Mouse (Mus musculus): Measurements from ENCODE around the gene Gabbr2.

Gene Gabbr2

DNA sequence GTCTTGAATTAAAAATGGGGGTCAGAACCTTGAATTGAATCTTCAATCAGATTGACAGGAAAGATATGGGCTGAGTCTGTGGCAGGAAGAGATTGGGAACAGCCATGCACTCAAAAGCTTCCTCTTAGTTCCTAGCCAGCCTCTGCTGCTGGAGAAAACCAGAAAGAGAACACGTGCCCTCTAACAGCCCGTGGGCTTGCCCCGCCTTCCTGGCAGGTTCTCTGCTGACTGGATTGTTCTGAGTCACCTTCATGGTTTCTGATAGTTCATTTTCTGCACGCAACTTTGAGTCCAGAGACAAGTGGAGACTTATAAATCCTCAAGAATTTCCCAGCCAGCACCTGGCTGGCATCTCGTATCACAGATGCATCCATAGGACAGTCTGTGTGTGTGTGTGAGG is 123.5 kb downstream of the Gabbr2 start:
- DNase-seq (ENCODE audit: extremely low spot score, low read depth, low spot score): no peak

GRCm38 (mm10) chr4:46867779-46868178 is 123.9 kb downstream of the Gabbr2 start:
- no peak for DNase-seq (ENCODE audit: extremely low spot score, low read depth, low spot score)

DNA sequence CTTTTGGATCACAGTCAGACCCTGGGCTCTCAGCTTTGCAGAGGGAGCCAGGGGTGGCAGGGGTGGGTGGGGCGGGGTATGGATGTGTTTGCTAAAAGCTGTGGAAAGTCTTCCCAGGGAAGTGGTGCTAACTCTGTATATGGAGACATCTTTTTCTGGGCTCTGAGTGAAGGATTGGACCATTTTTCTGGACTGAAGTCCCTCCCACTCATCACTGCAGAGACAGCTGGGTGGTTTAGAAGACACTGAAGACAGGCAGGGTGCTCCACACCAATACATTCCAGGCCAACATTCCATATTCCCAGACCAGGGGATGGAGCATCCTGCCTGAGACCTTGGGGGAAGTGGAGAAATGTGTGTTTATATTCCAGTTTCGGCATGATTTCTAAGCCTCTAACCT is 125.6 kb downstream of the Gabbr2 start:
- DNase-seq (ENCODE audit: extremely low spot score, low read depth, low spot score): no peak

DNA sequence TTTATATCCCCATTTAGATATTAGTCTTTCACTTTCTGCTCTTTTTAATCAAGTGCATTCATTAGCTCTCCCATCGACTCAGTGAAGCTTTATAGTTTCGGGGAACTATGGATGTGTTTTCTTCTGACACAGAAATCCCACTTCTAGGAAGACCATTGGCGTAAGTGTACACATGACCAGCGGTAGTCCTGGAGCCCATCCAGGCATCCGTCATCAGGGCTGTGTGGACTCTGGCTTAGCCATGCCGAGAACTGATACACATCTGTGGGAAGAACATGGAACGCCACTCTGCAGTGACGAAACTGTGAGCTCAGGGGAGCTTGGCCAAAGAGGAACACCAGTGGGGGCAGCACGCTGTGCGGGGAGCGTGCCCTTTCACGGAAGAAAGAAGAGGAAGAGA is 128.0 kb downstream of the Gabbr2 start:
- DNase-seq (ENCODE audit: extremely low spot score, low read depth, low spot score): no peak

GRCm38 (mm10) chr4:46862677-46863076 is 129.0 kb downstream of the Gabbr2 start:
- DNase-seq (ENCODE audit: extremely low spot score, low read depth, low spot score): no peak

GRCm38 (mm10) chr4:46860586-46860985 is 131.1 kb downstream of the Gabbr2 start:
- no peak for DNase-seq (ENCODE audit: extremely low spot score, low read depth, low spot score)

- DNase-seq (ENCODE audit: extremely low spot score, low read depth, low spot score): no peak
Observed at GRCm38 (mm10) chr4:46858899-46859298, 132.8 kb downstream of the Gabbr2 start.

- no peak for DNase-seq (ENCODE audit: extremely low spot score, low read depth, low spot score)
Observed at GRCm38 (mm10) chr4:46856145-46856544, 135.5 kb downstream of the Gabbr2 start.

- no peak for DNase-seq (ENCODE audit: extremely low spot score, low read depth, low spot score)
Observed at GRCm38 (mm10) chr4:46854686-46855385, 136.8 kb downstream of the Gabbr2 start.

- DNase-seq (ENCODE audit: extremely low spot score, low read depth, low spot score): no peak
Observed at GRCm38 (mm10) chr4:46853852-46854460, 137.7 kb downstream of the Gabbr2 start.

- DNase-seq (ENCODE audit: extremely low spot score, low read depth, low spot score): no peak
Observed at GRCm38 (mm10) chr4:46847745-46848144, 143.9 kb downstream of the Gabbr2 start.

DNA sequence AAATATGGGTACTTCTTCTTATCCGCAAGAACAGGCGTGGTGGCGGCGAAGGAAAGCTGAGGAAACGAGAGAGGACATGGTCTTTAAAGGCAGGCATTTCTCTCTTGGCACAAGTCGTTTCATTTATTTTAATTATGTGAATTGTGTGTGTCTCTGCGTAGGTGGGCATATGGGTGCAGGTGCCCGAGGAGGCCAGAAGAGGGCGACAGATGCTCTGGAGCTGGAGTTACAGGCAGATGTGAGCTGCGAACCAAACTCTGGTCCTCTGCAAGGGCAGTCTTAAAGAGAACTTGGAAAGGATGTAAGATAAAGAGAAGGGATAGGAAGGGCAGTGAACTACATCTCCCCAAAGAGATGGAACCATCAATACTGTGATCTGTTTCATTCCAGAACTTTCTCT is 145.3 kb downstream of the Gabbr2 start:
- no peak for DNase-seq (ENCODE audit: extremely low spot score, low read depth, low spot score)

DNA sequence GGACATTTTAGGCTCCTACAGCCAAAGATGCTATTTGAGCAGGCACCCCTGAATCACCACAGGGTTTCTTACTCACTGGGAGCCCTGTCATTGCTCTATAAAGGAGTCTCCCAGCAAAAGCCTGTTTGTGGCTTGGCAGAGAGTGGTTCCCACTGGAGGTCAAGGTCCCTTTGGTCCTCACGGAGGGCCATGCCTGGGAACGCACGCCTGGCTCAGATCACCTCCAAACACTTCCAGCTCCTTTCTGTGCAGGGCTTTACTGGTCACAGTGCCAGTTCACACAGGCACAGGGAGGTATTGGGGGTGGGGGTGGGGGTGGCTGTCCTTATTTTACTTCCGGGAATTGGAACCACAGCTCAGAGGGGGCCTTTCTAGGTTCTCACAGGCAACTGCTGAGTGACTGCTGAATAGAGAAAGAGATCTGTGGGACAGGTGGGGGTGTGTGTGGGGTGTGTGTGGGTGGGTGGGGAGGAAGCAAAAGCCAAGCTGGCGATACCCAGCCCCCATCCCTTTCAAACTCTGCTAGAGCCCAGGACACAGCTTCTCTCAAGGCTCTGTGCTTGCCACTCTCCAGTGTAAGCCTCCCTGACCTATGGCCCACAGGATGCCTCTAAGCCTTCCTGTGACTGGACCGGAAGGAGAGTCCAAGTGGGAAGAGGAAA is 146.6 kb downstream of the Gabbr2 start:
- no peak for DNase-seq (ENCODE audit: extremely low spot score, low read depth, low spot score)

DNA sequence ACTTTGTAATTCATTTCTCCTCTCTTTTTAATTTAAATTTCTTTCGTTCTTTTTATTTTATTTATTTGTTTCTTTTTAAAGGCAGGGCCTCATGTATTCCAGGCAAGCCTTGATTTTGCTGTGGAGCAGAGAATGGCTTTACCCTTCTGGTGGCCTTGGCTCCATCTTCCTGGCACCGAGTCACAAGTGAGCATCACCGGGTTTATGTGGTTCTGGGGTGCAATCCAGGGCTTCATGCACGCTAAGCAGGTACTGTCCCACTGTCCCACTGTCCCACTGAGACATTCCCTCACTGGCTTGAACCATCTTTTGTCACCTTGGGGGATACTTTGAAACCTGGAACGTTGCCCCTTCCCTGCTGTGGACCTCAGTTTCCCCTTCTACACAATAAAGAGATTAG is 147.1 kb downstream of the Gabbr2 start:
- no peak for DNase-seq (ENCODE audit: extremely low spot score, low read depth, low spot score)

DNA sequence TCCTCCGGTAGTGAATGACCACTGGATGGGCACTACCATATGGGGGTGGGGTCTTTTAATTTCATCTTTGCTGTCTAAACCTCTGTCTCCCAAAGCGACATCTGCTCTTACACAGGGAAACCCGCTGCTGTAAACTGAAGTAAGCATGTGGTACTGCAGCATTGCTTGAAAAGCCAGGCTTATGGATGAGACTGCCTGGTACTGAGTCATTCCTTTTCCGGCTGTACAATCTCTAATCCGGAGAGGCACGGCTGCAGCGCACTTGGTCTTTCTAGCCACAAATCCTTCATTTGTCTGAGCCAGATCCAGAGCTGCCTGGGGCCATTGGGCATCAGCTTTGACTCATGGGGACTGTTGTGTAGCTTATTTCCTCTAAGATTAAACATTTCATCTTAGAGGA is 149.1 kb downstream of the Gabbr2 start:
- no peak for DNase-seq (ENCODE audit: extremely low spot score, low read depth, low spot score)

DNA sequence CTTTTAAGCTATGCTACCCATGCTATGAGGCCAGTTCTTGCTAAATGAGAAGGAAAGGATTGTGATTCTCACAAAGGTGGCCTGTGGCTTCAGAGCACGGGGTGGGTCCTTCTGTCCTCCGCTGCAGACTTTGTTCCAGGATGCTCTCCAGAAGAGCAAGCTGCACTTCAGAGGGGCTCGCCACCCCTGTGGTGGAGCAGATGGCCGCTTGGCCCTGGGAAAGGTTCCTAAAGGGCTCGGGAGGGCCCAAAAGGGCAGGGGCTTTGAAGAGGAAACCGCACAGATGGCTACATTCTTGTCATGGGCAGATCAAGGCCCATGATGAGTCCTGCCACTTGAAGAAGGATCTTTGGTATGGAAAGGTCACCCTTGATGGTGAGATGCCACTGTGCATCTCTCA is 151.5 kb downstream of the Gabbr2 start:
- DNase-seq (ENCODE audit: extremely low spot score, low read depth, low spot score): no peak

GRCm38 (mm10) chr4:46837362-46837761 is 154.3 kb downstream of the Gabbr2 start:
- DNase-seq (ENCODE audit: extremely low spot score, low read depth, low spot score): no peak

GRCm38 (mm10) chr4:46836065-46836464 is 155.6 kb downstream of the Gabbr2 start:
- DNase-seq (ENCODE audit: extremely low spot score, low read depth, low spot score): no peak

DNA sequence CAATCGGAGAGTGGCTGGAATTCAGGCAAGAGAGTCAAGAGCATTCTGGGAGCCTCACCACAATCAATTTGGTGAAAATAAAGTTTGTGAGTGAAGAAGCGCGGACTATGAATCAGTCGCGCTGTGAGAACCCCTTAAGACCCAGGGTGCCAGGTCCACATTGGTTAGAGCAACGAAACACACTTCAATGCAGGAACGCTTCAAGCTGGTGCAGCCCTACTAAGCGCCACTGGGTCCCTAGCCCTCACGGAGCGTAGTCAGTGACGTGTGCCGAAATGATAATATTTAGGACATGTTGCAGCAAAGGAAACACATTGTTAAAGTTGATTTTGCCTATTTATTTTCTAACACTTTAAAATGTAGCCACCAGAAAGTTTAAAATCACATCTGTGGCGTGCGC is 156.6 kb downstream of the Gabbr2 start:
- no peak for DNase-seq (ENCODE audit: extremely low spot score, low read depth, low spot score)

GRCm38 (mm10) chr4:46832834-46833544 is 158.7 kb downstream of the Gabbr2 start:
- DNase-seq (ENCODE audit: extremely low spot score, low read depth, low spot score): no peak

DNA sequence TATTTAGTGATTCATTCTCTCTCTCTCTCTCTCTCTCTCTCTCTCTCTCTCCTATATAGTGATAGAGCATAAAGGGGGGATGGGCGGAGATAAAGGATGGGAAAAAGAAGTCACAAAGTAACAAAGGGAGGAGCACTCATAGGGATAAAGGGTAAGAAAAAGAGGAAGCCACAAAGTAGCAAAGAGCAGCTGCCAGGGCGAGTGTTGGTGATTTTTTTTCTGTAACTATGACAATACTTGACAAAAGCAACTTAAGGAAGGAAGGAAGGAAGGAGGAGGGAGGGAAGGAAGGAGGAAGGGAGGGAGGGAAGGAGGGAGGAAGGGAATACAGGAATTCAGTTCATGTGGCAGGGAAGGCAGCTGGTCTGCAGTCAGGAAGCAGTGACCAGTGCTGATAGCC is 162.0 kb downstream of the Gabbr2 start:
- DNase-seq (ENCODE audit: extremely low spot score, low read depth, low spot score): no peak

DNA sequence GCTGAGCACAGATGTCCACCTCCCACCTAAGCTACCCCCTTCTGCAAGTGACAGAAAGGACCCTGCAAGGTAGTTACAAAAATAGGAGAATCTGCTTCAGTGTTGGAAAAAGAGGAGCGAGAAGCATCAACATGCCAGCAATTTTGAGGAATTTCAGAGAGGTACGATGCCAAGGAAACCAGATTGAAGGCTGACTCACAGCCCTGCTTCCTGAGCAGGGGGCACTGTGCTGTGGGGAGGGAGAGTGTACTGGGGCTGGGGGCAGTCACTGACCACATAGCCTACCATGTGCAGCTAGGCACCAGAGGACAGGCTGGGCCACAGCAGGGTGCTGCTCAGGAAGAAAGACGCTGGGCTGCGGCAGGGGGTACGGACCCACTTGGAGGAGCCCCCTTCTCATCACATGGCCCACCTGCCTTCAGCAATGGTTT is 163.5 kb downstream of the Gabbr2 start:
- no peak for DNase-seq (ENCODE audit: extremely low spot score, low read depth, low spot score)
